Mouse (Mus musculus): ENCODE results near the gene Gja3. TPM values are rescaled to one million over a fixed set of nuclear protein-coding genes. Genes with fewer than 3 reads are reported as not detected.

Gja3 gene
- total and polyA plus RNA-seq, 3 experiments = not detected

DNA sequence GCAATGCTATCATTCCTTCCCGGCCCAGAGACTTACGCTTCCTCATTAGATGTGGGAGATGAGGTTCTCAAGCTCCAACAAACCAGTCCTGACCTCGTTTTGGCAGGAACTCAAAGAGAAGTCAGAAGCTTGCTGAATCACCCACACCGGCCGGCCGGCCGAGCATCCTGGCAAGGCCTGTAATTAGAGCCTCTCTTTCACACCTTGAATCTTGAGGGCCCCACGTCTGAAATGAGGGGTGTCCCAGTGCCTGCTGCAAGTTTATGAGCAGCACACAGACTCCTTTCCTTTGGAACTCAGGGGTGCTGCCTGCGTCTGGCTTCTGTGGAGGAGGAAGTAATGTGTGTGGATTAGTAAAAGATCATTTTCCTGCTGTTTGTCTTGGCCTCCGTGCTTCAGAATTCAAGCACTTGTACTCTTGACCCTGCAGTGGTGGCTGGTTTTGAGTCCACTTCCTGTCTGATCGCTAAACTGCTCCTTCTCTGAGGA, 26.3 kb upstream of the Gja3 start:
- TF ChIP-seq MYB (IDR thresholded peaks at IDR 0.05; ENCODE audit: low read depth, low read length) = no peak
- no peak for TF ChIP-seq MXI1 (IDR thresholded peaks at IDR 0.05; ENCODE audit: low read depth, low read length)
- no peak for TF ChIP-seq GATA1 (IDR thresholded peaks at IDR 0.05; ENCODE audit: low read depth, low read length)
- no peak for TF ChIP-seq RCOR1 (IDR thresholded peaks at IDR 0.05; ENCODE audit: low read depth, low read length)
- no peak for TF ChIP-seq MAFK (IDR thresholded peaks at IDR 0.05; ENCODE audit: borderline replicate concordance, low read depth, low read length)
- TF ChIP-seq ZMIZ1 (IDR thresholded peaks at IDR 0.05; ENCODE audit: low read depth, low read length) = no peak
- TF ChIP-seq JUND (IDR thresholded peaks at IDR 0.05; ENCODE audit: low read depth, low read length) = no peak
- TF ChIP-seq KAT2A (conservative IDR thresholded peaks at IDR 0.05; ENCODE audit: low read depth, low read length) = no peak
- no peak for TF ChIP-seq POLR2AphosphoS5 (IDR thresholded peaks at IDR 0.05; ENCODE audit: borderline replicate concordance, low read depth, low read length)
- TF ChIP-seq NELFE (IDR thresholded peaks at IDR 0.05; ENCODE audit: low read depth, low read length) = no peak
- no peak for TF ChIP-seq SIN3A (IDR thresholded peaks at IDR 0.05; ENCODE audit: low read length)
- TF ChIP-seq ELF1 (IDR thresholded peaks at IDR 0.05; ENCODE audit: low read depth, low read length) = no peak
- no peak for TF ChIP-seq NRF1 (IDR thresholded peaks at IDR 0.05; ENCODE audit: insufficient read depth, low read depth, low read length, poor library complexity, severe bottlenecking)
- no peak for TF ChIP-seq TCF12 (IDR thresholded peaks at IDR 0.05; ENCODE audit: low read depth, low read length)
- TF ChIP-seq CTCF (IDR thresholded peaks at IDR 0.05 in 2 of 3, conservative IDR thresholded peaks at IDR 0.05 in 1 of 3; ENCODE audit: control insufficient read depth in 1 of 3, insufficient read depth in 1 of 3, low read depth in 2 of 3, low read length in 3 of 3, poor library complexity in 1 of 3, severe bottlenecking in 1 of 3) = no peak
- no peak for TF ChIP-seq MAX (IDR thresholded peaks at IDR 0.05; ENCODE audit: low read length)
- no peak for TF ChIP-seq E2F4 (IDR thresholded peaks at IDR 0.05; ENCODE audit: borderline replicate concordance, low read depth, low read length)
- no peak for TF ChIP-seq UBTF (IDR thresholded peaks at IDR 0.05; ENCODE audit: borderline replicate concordance, insufficient read depth, low read depth, low read length)
- no peaks in the 10 kb centered on the region for H3K9me3 ChIP-seq (replicated peaks; ENCODE audit: insufficient read depth, low read length)

DNA sequence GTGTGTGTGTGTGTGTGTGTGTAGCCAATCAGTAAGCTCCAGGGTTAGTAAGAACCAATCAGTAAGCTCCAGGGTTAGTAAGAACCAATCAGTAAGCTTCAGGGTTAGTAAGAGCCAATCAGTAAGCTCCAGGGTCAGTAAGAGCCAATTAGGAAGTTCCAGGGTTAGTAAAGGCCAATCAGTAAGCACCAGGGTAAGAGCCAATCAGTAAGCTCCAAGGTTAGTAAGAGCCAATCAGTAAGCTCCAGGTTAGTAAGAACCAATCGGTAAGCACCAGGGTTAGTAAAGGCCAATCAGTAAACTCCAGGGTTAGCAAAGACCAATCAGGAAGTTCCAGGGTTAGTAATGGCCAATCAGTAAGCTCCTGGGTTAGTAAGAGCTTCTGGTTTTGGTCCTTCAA, 25.0 kb upstream of the Gja3 start:
- no peaks in the 10 kb centered on the region for H3K79me2 ChIP-seq (ENCODE audit: control insufficient read depth, insufficient read depth, low read length, poor library complexity)
- peak; percentile 23 for DNase-seq (ENCODE audit: low read depth, low spot score)
- H3K9me3 ChIP-seq (replicated peaks; ENCODE audit: insufficient read depth, low read length) = no peaks in the 10 kb centered on the region
- no peak overlapping the region for H3K27ac ChIP-seq (ENCODE audit: control insufficient read depth, low read depth, low read length)
- TF ChIP-seq TBP (IDR thresholded peaks at IDR 0.05; ENCODE audit: low read depth, low read length) = no peak
- TF ChIP-seq POLR2A (IDR thresholded peaks at IDR 0.05; ENCODE audit: control insufficient read depth in 1 of 2, insufficient read depth in 1 of 2, low read depth in 1 of 2, low read length in 2 of 2, poor library complexity in 1 of 2) = no peak
- TF ChIP-seq SIN3A (IDR thresholded peaks at IDR 0.05; ENCODE audit: low read length) = no peak
- no peak for TF ChIP-seq MYC (IDR thresholded peaks at IDR 0.05; ENCODE audit: low read depth, low read length)
- TF ChIP-seq NELFE (IDR thresholded peaks at IDR 0.05; ENCODE audit: low read depth, low read length) = no peak
- TF ChIP-seq MAX (IDR thresholded peaks at IDR 0.05; ENCODE audit: low read length) = no peak
- no peak for TF ChIP-seq CHD1 (IDR thresholded peaks at IDR 0.05; ENCODE audit: low read depth, low read length)
- no peak for TF ChIP-seq ZNF384 (IDR thresholded peaks at IDR 0.05; ENCODE audit: low read depth, low read length)
- no peak for TF ChIP-seq USF1 (IDR thresholded peaks at IDR 0.05; ENCODE audit: low read depth, low read length)
- TF ChIP-seq RAD21 (IDR thresholded peaks at IDR 0.05; ENCODE audit: low read depth, low read length) = no peak
- TF ChIP-seq CHD2 (IDR thresholded peaks at IDR 0.05; ENCODE audit: low read length) = no peak
- H3K27me3 ChIP-seq (ENCODE audit: control insufficient read depth in 1 of 2, insufficient read depth in 2 of 2, low read length in 2 of 2) = peaks cover 0 to 1% of the 10 kb centered on the region in 2 experiments; a peak in 2 of 4 replicates
- no peaks in the 10 kb centered on the region for H3K36me3 ChIP-seq (ENCODE audit: control insufficient read depth in 1 of 2, insufficient read depth in 2 of 2, low read length in 2 of 2)
- no peak overlapping the region for H3K9ac ChIP-seq (ENCODE audit: control insufficient read depth, low read depth, low read length, poor library complexity, severe bottlenecking)
- H3K4me1 ChIP-seq (ENCODE audit: control insufficient read depth in 1 of 2, insufficient read depth in 2 of 2, low read length in 2 of 2) = no peaks in the 10 kb centered on the region
- no peak overlapping the region for H3K4me3 ChIP-seq (ENCODE audit: control insufficient read depth in 1 of 2, insufficient read depth in 1 of 2, low read depth in 2 of 2, low read length in 2 of 2)

More for the DNA sequence above, 26.3 kb upstream of the Gja3 start:
- H3K27me3 ChIP-seq (ENCODE audit: control insufficient read depth in 1 of 2, insufficient read depth in 2 of 2, low read length in 2 of 2) = peaks cover 1 to 4% of the 10 kb centered on the region in 2 experiments; a peak in 2 of 4 replicates
- no peak overlapping the region for H3K9ac ChIP-seq (ENCODE audit: control insufficient read depth, low read depth, low read length, poor library complexity, severe bottlenecking)
- H3K27ac ChIP-seq (ENCODE audit: control insufficient read depth, low read depth, low read length) = no peak overlapping the region
- peak; percentile 21 for DNase-seq (ENCODE audit: low read depth, low spot score)
- H3K4me1 ChIP-seq (ENCODE audit: control insufficient read depth in 1 of 2, insufficient read depth in 2 of 2, low read length in 2 of 2) = no peaks in the 10 kb centered on the region
- no peaks in the 10 kb centered on the region for H3K36me3 ChIP-seq (ENCODE audit: control insufficient read depth in 1 of 2, insufficient read depth in 2 of 2, low read length in 2 of 2)
- no peak overlapping the region for H3K4me3 ChIP-seq (ENCODE audit: control insufficient read depth in 1 of 2, insufficient read depth in 1 of 2, low read depth in 2 of 2, low read length in 2 of 2)
- H3K79me2 ChIP-seq (ENCODE audit: control insufficient read depth, insufficient read depth, low read length, poor library complexity) = no peaks in the 10 kb centered on the region
